ENCODE assay signal across 7 mouse cellular contexts in the genomic region with DNA sequence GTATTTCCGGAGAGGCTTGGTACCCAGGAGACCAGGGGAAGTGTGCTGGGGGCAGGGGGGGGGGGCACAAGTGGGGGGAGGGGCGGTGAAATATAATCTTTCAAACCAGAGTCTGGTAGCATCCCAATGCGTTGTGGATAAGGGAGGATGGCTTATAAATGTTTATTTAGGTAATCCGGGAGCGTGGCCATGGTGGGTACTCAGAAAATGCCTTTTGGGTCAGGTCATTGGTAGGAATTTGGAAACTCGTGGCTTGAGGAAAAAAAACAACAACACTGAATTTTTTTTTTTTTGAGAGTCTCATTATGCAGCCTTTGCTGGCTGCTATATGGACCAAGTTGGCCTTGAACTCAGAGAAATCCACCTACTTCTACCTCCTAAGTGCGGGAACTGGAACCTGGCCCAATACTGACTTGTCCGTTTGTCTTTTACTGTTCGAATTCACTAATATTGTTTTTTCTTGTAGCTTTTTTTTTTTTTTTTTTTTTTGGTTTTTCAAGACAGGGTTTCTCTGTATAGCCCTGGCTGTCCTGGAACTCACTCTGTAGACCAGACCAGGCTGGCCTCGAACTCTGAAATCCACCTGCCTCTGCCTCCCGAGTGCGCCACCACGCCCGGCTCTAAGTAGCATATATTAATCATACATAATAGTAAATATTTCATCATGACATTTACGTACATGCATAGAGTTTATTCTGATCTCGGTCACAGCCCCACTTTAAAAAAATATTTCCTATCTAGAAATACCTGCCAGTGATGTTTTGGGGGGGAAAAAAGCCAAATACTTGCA. TPM values are rescaled to one million over a fixed set of nuclear protein-coding genes. Genes with fewer than 3 reads are reported as not detected.
DNase-seq lines count a peak whose midpoint lies in the region; ATAC-seq lines count a peak whose summit lies in the region.

No protein-coding gene starts in this region.

- H3K4me3 ChIP-seq in megakaryocyte, embryonic 14.5 days (replicated peaks) = peak overlapping the region; percentile 94
- H3K4me3 ChIP-seq in embryonic facial prominence, embryonic 15.5 days (replicated peaks) = peak overlapping the region; percentile 47
- peak overlapping the region; percentile 44 for H3K4me3 ChIP-seq in limb, embryonic 13.5 days
- peak overlapping the region; percentile 46 for H3K4me3 ChIP-seq in stomach, embryonic 16.5 days (replicated peaks; ENCODE audit: low read length)

- 0 out of 2 replicates have a peak overlapping the region, but pooled peaks have one; percentile 15 for H3K9ac ChIP-seq in embryonic facial prominence, embryonic 15.5 days
- H3K9ac ChIP-seq in limb, embryonic 13.5 days = peak overlapping the region; percentile 65
- peak overlapping the region; percentile 62 for H3K9ac ChIP-seq in stomach, embryonic 16.5 days (ENCODE audit: low read length)

- no peak for DNase-seq in adrenal gland, adult 8-10 months
- DNase-seq in adrenal gland, postnatal 25 days = no peak

- peak overlapping the region; percentile 74 for H3K4me2 ChIP-seq in embryonic facial prominence, embryonic 15.5 days (replicated peaks)
- peak overlapping the region; percentile 78 for H3K4me2 ChIP-seq in limb, embryonic 13.5 days (replicated peaks)
- peak overlapping the region; percentile 65 for H3K4me2 ChIP-seq in stomach, embryonic 16.5 days (ENCODE audit: low read depth, low read length)

- H3K9me3 ChIP-seq in megakaryocyte, embryonic 14.5 days = no peaks in the 10 kb centered on the region
- H3K9me3 ChIP-seq in embryonic facial prominence, embryonic 15.5 days (replicated peaks) = no peaks in the 10 kb centered on the region
- H3K9me3 ChIP-seq in limb, embryonic 13.5 days = no peaks in the 10 kb centered on the region
- H3K9me3 ChIP-seq in stomach, embryonic 16.5 days (replicated peaks; ENCODE audit: control insufficient read depth, low read length) = no peaks in the 10 kb centered on the region

- 35% methylated on average over 16 of the region's 16 CpGs for WGBS in embryonic facial prominence, embryonic 15.5 days
- 36% methylated on average over 16 of the region's 16 CpGs for WGBS in limb, embryonic 13.5 days
- 25% methylated on average over 16 of the region's 16 CpGs for WGBS in stomach, embryonic 16.5 days

- ATAC-seq in megakaryocyte, adult 5-6 weeks (ENCODE audit: poor library complexity, severe bottlenecking) = no peak
- ATAC-seq in embryonic facial prominence, embryonic 15.5 days (ENCODE audit: insufficient number of reproducible peaks, low FRiP score, low TSS enrichment, low read depth) = no peak
- ATAC-seq in limb, embryonic 13.5 days (ENCODE audit: low FRiP score, low read depth) = no peak
- ATAC-seq in stomach, embryonic 16.5 days (ENCODE audit: insufficient read depth, low FRiP score) = no peak

- peak overlapping the region; percentile 78 for H3K27ac ChIP-seq in embryonic facial prominence, embryonic 15.5 days (replicated peaks)
- H3K27ac ChIP-seq in limb, embryonic 13.5 days = peak overlapping the region; percentile 72; the same call in 1 of the 2 replicates
- peak overlapping the region; percentile 55 for H3K27ac ChIP-seq in stomach, embryonic 16.5 days (ENCODE audit: low read length)

- peaks cover 96% of the 10 kb centered on the region for H3K4me1 ChIP-seq in megakaryocyte, embryonic 14.5 days
- H3K4me1 ChIP-seq in embryonic facial prominence, embryonic 15.5 days = peaks cover 23% of the 10 kb centered on the region
- peaks cover 33% of the 10 kb centered on the region for H3K4me1 ChIP-seq in limb, embryonic 13.5 days
- H3K4me1 ChIP-seq in stomach, embryonic 16.5 days (ENCODE audit: control insufficient read depth, insufficient read depth, low read length) = peaks cover 32% of the 10 kb centered on the region

- peaks cover 14% of the 10 kb centered on the region for H3K36me3 ChIP-seq in megakaryocyte, embryonic 14.5 days (replicated peaks; ENCODE audit: low read length)
- no peaks in the 10 kb centered on the region for H3K36me3 ChIP-seq in embryonic facial prominence, embryonic 15.5 days
- H3K36me3 ChIP-seq in limb, embryonic 13.5 days = no peaks in the 10 kb centered on the region
- H3K36me3 ChIP-seq in stomach, embryonic 16.5 days (ENCODE audit: control insufficient read depth, insufficient read depth, low read length) = no peaks in the 10 kb centered on the region

- no peaks in the 10 kb centered on the region for H3K27me3 ChIP-seq in megakaryocyte, embryonic 14.5 days (replicated peaks)
- no peaks in the 10 kb centered on the region for H3K27me3 ChIP-seq in embryonic facial prominence, embryonic 15.5 days
- H3K27me3 ChIP-seq in limb, embryonic 13.5 days = no peaks in the 10 kb centered on the region
- H3K27me3 ChIP-seq in stomach, embryonic 16.5 days (ENCODE audit: control insufficient read depth, insufficient read depth, low read length) = no peaks in the 10 kb centered on the region

RNA-seq across cellular contexts. Expression of gene Pim1, which starts 52.8 kb away (rescaled TPM):
- polyA plus RNA-seq in megakaryocyte, embryonic 14.5 days (2012; ENCODE audit: insufficient read depth, low replicate concordance) = 350 and 629 TPM in 2 replicates
- 65.2 and 66.9 TPM in 2 replicates for total RNA-seq in megakaryocyte, adult 5-6 weeks (2015)
- 155 and 168 TPM in 2 replicates for total RNA-seq in megakaryocyte, adult 5-6 weeks (2017)
- 17.8 and 20.0 TPM in 2 replicates for polyA plus RNA-seq in embryonic facial prominence, embryonic 15.5 days (2015; fragmentation: Nextera tagmentation; extraction: Ambion mirVana)
- polyA plus RNA-seq in limb, embryonic 13.5 days (2015; fragmentation: Nextera tagmentation; extraction: Ambion mirVana) = 18.9 and 22.3 TPM in 2 replicates
- polyA plus RNA-seq in stomach, embryonic 16.5 days (2015; fragmentation: Nextera tagmentation; extraction: Ambion mirVana) = 11.8 and 13.5 TPM in 2 replicates
- total RNA-seq in adrenal gland, adult 8-10 months (2022) = 100 to 1,000 TPM in 1 of 4 experiments, 10 to 100 TPM in 3; 55.1 to 168 (median 83.0) TPM
- 88.8 and 160 TPM in 2 replicates for total RNA-seq in adrenal gland, postnatal 25 days (2021)

Comparison
In these comparisons a context has a peak if more than half of its experiments do, and no peak if none do; other contexts are left out.
1. H3K4me3 ChIP-seq: peak in every context shown above with its lines; median percentile 94 in megakaryocyte, embryonic 14.5 days; 47 in embryonic facial prominence, embryonic 15.5 days; 46 in stomach, embryonic 16.5 days; 44 in limb, embryonic 13.5 days.
2. H3K9ac ChIP-seq: peak in every context shown above with its lines; median percentile 65 in limb, embryonic 13.5 days; 62 in stomach, embryonic 16.5 days; 15 in embryonic facial prominence, embryonic 15.5 days.
3. RNA of gene Pim1, which starts 52.8 kb away (polyA plus RNA-seq): 350 to 629 TPM in megakaryocyte, embryonic 14.5 days; 18.9 to 22.3 TPM in limb, embryonic 13.5 days, 17.8 to 20.0 TPM in embryonic facial prominence, embryonic 15.5 days and 11.8 to 13.5 TPM in stomach, embryonic 16.5 days; every median in the first group is over 10 times any median in the second.
4. Peak in every context shown above with its lines, with median percentiles within 50 percentile points of each other: H3K27ac ChIP-seq and H3K4me2 ChIP-seq.